Mouse (Mus musculus) neural tube, embryonic 14.5 days (tissue): Measurements from ENCODE around the gene Olfr67. TPM values are rescaled to one million over a fixed set of nuclear protein-coding genes. Genes with fewer than 3 reads are reported as not detected.

Experiments used
- polyA plus RNA-seq: library from polyadenylated mRNA; unstranded; fragments of >200 nt; fragmentation: Nextera tagmentation; extraction: Ambion mirVana; gene quantifications from 2 replicates; pipeline ENCODE4 v1.2.1, GENCODE M21; 2014

Olfr67 gene
- polyA plus RNA-seq, 1 experiment from 2014 or later = not detected

Other genes with a start within 250 kb of the Olfr67 start
- gene Olfr612, start 249.1 kb downstream of the Olfr67 start, polyA plus RNA-seq = not detected in 2 replicates
- not detected in 2 replicates for gene Olfr613, start 243.7 kb downstream of the Olfr67 start, polyA plus RNA-seq
- gene Olfr615, start 235.7 kb downstream of the Olfr67 start, polyA plus RNA-seq = not detected in 2 replicates
- not detected in 2 replicates for gene Olfr616, start 222.7 kb downstream of the Olfr67 start, polyA plus RNA-seq
- not detected in 2 replicates for gene Olfr617, start 218.8 kb downstream of the Olfr67 start, polyA plus RNA-seq
- not detected in 2 replicates for gene Olfr618, start 201.7 kb downstream of the Olfr67 start, polyA plus RNA-seq
- not detected in 2 replicates for gene Olfr619, start 191.2 kb downstream of the Olfr67 start, polyA plus RNA-seq
- gene Olfr620, start 179.3 kb downstream of the Olfr67 start, polyA plus RNA-seq = not detected in 2 replicates
- not detected in 2 replicates for gene Olfr622, start 149.1 kb downstream of the Olfr67 start, polyA plus RNA-seq
- gene Olfr623, start 128.1 kb downstream of the Olfr67 start, polyA plus RNA-seq = not detected in 2 replicates
- not detected in 2 replicates for gene Olfr624, start 120.6 kb downstream of the Olfr67 start, polyA plus RNA-seq
- not detected in 2 replicates for gene Olfr625-ps1, start 109.1 kb downstream of the Olfr67 start, polyA plus RNA-seq
- gene Olfr243, start 77.2 kb downstream of the Olfr67 start, polyA plus RNA-seq = not detected in 2 replicates
- gene Olfr628, start 61.4 kb downstream of the Olfr67 start, polyA plus RNA-seq = not detected in 2 replicates
- gene Olfr629, start 46.9 kb downstream of the Olfr67 start, polyA plus RNA-seq = not detected in 2 replicates
- not detected in 2 replicates for gene Olfr630, start 34.5 kb downstream of the Olfr67 start, polyA plus RNA-seq
- gene Olfr69, start 20.2 kb downstream of the Olfr67 start, polyA plus RNA-seq = not detected in 2 replicates
- not detected in 2 replicates for gene Olfr68, start 12.1 kb downstream of the Olfr67 start, polyA plus RNA-seq
- 1,217 and 1,461 TPM in 2 replicates for gene Hbb-bt, start 22.2 kb upstream of the Olfr67 start, polyA plus RNA-seq
- 2,922 and 4,105 TPM in 2 replicates for gene Hbb-bs, start 36.3 kb upstream of the Olfr67 start, polyA plus RNA-seq
- not detected in 2 replicates for gene Hbb-bh2, start 48.7 kb upstream of the Olfr67 start, polyA plus RNA-seq
- 1.5 and 5.1 TPM in 2 replicates for gene Hbb-bh1, start 51.3 kb upstream of the Olfr67 start, polyA plus RNA-seq
- 261 and 1,449 TPM in 2 replicates for gene Hbb-y, start 61.4 kb upstream of the Olfr67 start, polyA plus RNA-seq
- gene Olfr66, start 94.4 kb upstream of the Olfr67 start, polyA plus RNA-seq = not detected in 2 replicates
- not detected in 2 replicates for gene Olfr64, start 102.7 kb upstream of the Olfr67 start, polyA plus RNA-seq
- not detected in 2 replicates for gene Olfr65, start 111.7 kb upstream of the Olfr67 start, polyA plus RNA-seq
- gene Olfr631, start 137.0 kb upstream of the Olfr67 start, polyA plus RNA-seq = not detected in 2 replicates
- gene Olfr632, start 142.5 kb upstream of the Olfr67 start, polyA plus RNA-seq = not detected in 2 replicates
- gene Olfr633, start 152.6 kb upstream of the Olfr67 start, polyA plus RNA-seq = not detected in 2 replicates
- 0.03 TPM in 1 of 2 replicates, not detected in the other for gene Olfr635, start 179.3 kb upstream of the Olfr67 start, polyA plus RNA-seq
- not detected in 2 replicates for gene Olfr638, start 206.9 kb upstream of the Olfr67 start, polyA plus RNA-seq
- gene Olfr639, start 225.5 kb upstream of the Olfr67 start, polyA plus RNA-seq = 0.04 TPM in 1 of 2 replicates, not detected in the other
- not detected in 2 replicates for gene Olfr640, start 233.8 kb upstream of the Olfr67 start, polyA plus RNA-seq
- gene Olfr641, start 243.6 kb upstream of the Olfr67 start, polyA plus RNA-seq = not detected in 2 replicates